Mouse (Mus musculus) kidney, adult 2 months (tissue): ENCODE measurements around the gene Cenpf. TPM values are rescaled to one million over a fixed set of nuclear protein-coding genes. Genes with fewer than 3 reads are reported as not detected.
A peak's percentile ranks its signal among the peaks of the same experiment; 100 is the strongest.

Experiments used
- DNase-seq: peaks from one replicate; pipeline ENCODE4 v3.0.0; 2021
- H3K27ac ChIP-seq: fragments of 200-500 bp; 2 replicates; pipeline ENCODE4 v1.5.1; 2012; ENCODE audit warnings: low read depth, low read length, control low read depth, inconsistent platforms; ENCODE audit not compliant: insufficient read depth
- H3K27me3 ChIP-seq: fragments of 200-500 bp; replicated peaks from 2 replicates; pipeline ENCODE4 v1.6.1; 2012; ENCODE audit warnings: mild to moderate bottlenecking, moderate library complexity, low read length, inconsistent platforms; ENCODE audit not compliant: control insufficient read depth, insufficient read depth
- H3K36me3 ChIP-seq: fragments of 200-500 bp; 2 replicates; pipeline ENCODE4 v1.6.1; 2012; ENCODE audit warnings: mild to moderate bottlenecking, moderate library complexity, low read length, inconsistent platforms; ENCODE audit not compliant: control insufficient read depth, insufficient read depth
- H3K4me1 ChIP-seq: fragments of 200-500 bp; 2 replicates; pipeline ENCODE4 v1.6.1; 2011; ENCODE audit warnings: low read length; ENCODE audit not compliant: control insufficient read depth, insufficient read depth
- H3K4me3 ChIP-seq: fragments of 200-500 bp; 2 replicates; pipeline ENCODE4 v1.5.1; 2011; ENCODE audit warnings: mild to moderate bottlenecking, low read depth, low read length, control low read depth; ENCODE audit not compliant: insufficient read depth
- CTCF ChIP-seq: fragments of 200-500 bp; conservative IDR thresholded peaks from 2 replicates; pipeline ENCODE4 v1.5.1; 2011; ENCODE audit warnings: low read depth, mild to moderate bottlenecking, control low read depth, low read length, moderate library complexity, mixed read lengths; ENCODE audit not compliant: insufficient read depth, insufficient read length
- POLR2A ChIP-seq: fragments of 200-500 bp; IDR thresholded peaks from one replicate; pipeline ENCODE4 v1.6.1; 2011; ENCODE audit warnings: low read depth, low read length, control low read depth
- WGBS: fragments of 180-500 bp; shearing (Covaris S2); methylation state at CpG from one replicate; pipeline ENCODE4 v1.1.7; 2018; 5-methylcytosine and 5-hydroxymethylcytosine counted together
- polyA plus RNA-seq: library from polyadenylated mRNA; depleted of rRNA; stranded (reverse); fragments of >200 nt; gene quantifications from 2 replicates; pipeline ENCODE4 v1.2.3, GENCODE M21; 2012

The Cenpf gene
- polyA plus RNA-seq, 1 experiment: 0.14 TPM

DNA sequence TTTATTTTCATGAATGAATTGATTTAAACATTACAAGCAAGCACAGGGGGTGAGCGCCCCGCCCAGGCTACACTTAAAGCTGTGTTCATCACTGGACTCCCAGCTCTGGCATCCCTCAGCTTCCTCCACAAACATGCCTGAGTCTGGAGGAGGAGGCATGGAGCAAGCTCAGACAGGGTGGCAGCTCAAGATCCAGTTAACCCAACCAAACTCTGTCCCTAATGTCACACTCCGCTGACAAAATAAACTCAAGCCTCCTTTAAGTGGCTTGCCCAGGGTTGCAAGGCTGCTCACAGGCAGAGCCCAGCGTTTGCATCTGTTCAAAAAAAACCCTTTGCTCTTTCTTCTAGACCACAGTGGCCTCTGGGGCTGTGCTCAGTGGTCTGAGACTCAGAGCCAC is 38.2 kb upstream of the Cenpf start:
- WGBS: 78% methylated on average over 4 of the region's 4 CpGs
- H3K27ac ChIP-seq: no peak overlapping the region
- peaks cover 8% of the 10 kb centered on the region for H3K4me1 ChIP-seq
- H3K27me3 ChIP-seq: no peaks in the 10 kb centered on the region
- DNase-seq: peak; percentile 23
- TF ChIP-seq POLR2A (no peak), CTCF (no peak)
- no peak overlapping the region for H3K4me3 ChIP-seq
- H3K36me3 ChIP-seq: no peaks in the 10 kb centered on the region

DNA sequence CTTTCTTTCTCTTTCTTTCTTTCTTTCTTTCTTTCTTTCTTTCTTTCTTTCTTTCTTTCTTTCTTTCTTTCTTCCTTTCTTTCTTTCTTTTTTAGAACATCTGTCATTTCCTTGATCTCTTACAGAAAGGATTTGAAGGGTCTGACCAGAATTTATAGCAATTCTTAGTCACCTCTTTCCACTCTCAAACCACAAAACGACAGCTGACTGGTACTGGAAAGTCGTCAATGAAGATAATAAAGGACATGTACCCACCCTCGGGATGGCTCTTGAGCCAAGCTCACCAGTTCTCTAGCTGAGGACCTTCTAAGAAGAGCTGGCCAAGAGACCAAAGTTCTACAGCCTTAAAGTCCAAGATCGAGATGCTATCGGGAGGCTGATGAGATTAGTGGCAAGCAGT is 30.7 kb upstream of the Cenpf start:
- Histone ChIP-seq H3K36me3 (no peaks in the 10 kb centered on the region), H3K4me1 (no peaks in the 10 kb centered on the region), H3K4me3 (no peak overlapping the region), H3K27ac (no peak overlapping the region), H3K27me3 (no peaks in the 10 kb centered on the region; the same call in 1 of the 2 replicates)
- TF ChIP-seq POLR2A: no peak
- TF ChIP-seq CTCF: no peak
- no peak for DNase-seq
- WGBS: 80% methylated on average over 5 of the region's 5 CpGs

DNA sequence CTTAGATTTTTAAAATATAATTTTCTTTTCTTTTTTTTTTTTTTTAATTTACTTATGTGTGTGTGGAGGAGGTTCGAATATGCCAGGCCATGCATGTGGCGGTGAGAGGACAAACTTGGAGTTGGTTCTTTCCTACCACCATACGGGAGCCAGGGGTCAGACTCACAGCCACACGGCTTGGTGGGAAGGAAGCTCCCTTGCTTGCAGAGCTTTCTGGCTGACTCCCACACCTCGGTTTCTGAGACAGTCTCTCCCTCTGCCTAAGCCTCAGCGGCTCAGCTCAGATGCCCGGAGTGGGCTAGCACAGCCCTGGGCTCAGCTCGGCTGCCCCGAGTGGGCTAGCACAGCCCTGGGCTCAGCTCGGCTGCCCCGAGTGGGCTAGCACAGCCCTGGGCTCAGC is 29.7 kb upstream of the Cenpf start:
- H3K4me3 ChIP-seq: no peak overlapping the region
- no peak for TF ChIP-seq CTCF
- TF ChIP-seq POLR2A: no peak
- no peaks in the 10 kb centered on the region; the same call in 1 of the 2 replicates for H3K27me3 ChIP-seq
- no peak overlapping the region for H3K27ac ChIP-seq
- no peak for DNase-seq
- WGBS: 81% methylated on average over 11 of the region's 11 CpGs
- H3K4me1 ChIP-seq: no peaks in the 10 kb centered on the region
- H3K36me3 ChIP-seq: no peaks in the 10 kb centered on the region

DNA sequence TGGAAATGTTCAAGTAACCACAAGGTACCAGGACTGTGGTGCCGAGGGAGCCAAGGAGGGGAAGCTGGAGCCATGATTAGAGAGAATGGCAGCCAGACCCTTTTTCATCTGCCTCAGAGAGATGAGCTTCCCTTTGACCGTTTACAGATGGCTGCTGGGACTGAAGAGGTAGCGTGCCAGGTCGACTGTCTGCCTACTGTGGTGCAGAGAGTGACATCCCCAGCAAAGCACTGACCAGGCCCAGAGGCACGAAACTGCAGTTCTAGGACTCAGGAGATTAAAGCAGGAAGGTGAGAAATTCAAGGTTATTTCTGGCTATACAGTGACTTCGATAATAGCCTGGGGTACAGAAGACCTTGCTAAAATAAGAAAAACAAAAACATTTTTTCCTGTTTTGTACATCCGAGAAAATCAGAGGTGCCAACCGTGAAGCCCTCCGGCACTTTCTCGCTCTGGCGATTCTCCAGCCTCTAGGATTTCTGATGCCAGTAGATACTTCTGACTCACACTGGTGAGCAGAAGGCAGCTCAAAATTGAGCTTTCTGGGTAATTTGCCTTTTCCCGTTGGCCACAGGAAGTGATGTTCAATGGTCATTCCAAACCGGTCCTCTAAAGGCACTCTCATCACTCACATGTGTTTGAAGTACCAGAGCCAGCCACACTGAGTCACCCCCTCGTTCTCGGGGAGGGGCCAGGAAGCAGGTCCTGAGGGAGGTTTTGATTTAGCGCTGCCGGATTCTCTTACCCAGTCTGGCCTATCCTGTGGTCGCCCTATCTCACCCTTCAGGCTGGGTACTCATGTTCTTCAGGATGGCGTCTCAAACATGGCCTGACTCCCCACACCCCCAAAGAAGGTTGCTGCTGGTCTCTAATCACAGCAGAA is 28.3 kb upstream of the Cenpf start:
- no peak for TF ChIP-seq POLR2A
- no peak overlapping the region for H3K4me3 ChIP-seq
- no peaks in the 10 kb centered on the region for H3K36me3 ChIP-seq
- H3K27me3 ChIP-seq: no peaks in the 10 kb centered on the region; the same call in 1 of the 2 replicates
- 39% methylated on average over 19 of the region's 19 CpGs for WGBS
- DNase-seq: peak; percentile 53
- H3K4me1 ChIP-seq: no peaks in the 10 kb centered on the region
- no peak overlapping the region for H3K27ac ChIP-seq

DNA sequence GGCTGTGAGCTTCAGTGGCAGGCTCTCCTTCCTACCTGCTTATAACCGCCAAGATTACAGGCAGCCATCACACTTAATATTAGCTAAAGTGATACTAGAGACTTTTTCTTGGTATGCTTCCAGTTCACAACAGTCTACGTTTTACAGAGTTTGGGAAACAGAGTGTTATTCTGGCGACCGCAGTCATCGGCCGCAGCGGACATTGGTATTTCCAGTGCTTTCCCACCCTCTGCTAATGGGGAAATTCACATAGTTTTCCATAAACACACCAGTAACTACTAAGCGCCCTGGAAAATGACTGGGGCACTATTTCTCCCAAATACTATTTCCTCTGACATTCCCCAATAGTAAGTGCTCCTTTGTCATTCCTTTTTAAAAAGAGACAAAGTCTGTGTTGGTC is 21.1 kb upstream of the Cenpf start:
- no peaks in the 10 kb centered on the region for H3K36me3 ChIP-seq
- peaks cover 13% of the 10 kb centered on the region for H3K4me1 ChIP-seq
- H3K27me3 ChIP-seq: no peaks in the 10 kb centered on the region
- no peak overlapping the region for H3K27ac ChIP-seq
- TF ChIP-seq CTCF: no peak
- TF ChIP-seq POLR2A: no peak
- 66% methylated on average over 8 of the region's 8 CpGs for WGBS
- no peak for DNase-seq
- H3K4me3 ChIP-seq: no peak overlapping the region

DNA sequence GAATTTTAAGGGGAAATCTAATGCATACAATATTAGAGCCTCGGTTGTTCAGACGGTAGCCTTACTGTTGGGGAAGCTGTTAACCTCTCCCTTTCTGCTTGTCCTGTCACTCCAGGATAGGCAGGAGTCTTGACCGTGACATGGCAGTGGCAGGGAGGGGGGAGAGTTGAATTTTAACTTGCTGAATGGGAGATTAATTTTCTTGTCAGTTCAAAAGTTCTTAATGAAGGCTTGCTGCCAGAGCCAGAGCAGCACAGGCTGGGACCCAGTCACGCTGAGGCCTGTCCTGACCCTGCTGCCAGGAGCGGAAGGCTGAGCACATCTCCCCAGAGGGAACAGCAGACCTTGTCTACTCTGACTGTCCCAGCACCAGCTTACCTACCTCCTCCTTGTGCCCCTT is 19.5 kb upstream of the Cenpf start:
- Histone ChIP-seq H3K4me1 (peaks cover 13% of the 10 kb centered on the region), H3K27ac (no peak overlapping the region), H3K36me3 (no peaks in the 10 kb centered on the region), H3K4me3 (no peak overlapping the region), H3K27me3 (no peaks in the 10 kb centered on the region)
- no peak for TF ChIP-seq POLR2A
- DNase-seq: peak; percentile 88
- WGBS: 13% methylated on average over 5 of the region's 5 CpGs

DNA sequence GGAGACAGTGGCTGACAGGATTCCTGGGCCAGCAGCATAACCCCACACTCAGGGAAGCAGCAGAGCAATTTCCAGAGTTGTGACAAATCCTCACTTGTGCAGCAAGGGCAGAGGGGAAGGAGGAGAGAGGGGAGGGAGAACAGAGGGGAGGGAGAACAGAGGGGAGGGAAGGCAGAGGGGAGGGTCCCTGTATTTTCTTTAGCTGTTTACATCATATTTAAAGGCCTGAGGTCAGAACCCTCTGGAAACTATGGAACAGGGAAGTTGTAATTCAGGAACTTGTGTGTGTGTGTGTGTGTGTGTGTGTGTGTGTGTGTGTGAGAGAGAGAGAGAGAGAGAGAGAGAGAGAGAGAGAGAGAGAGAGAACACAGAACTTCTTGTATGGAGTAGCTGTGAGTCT is 19.1 kb upstream of the Cenpf start:
- TF ChIP-seq POLR2A (no peak), CTCF (no peak)
- DNase-seq: no peak
- Histone ChIP-seq H3K27me3 (no peaks in the 10 kb centered on the region), H3K36me3 (no peaks in the 10 kb centered on the region), H3K4me3 (no peak overlapping the region), H3K4me1 (peaks cover 13% of the 10 kb centered on the region), H3K27ac (no peak overlapping the region)
